Mouse (Mus musculus) testis, adult 2 months (tissue): ENCODE results near the gene Wdr35. TPM values are rescaled to one million over a fixed set of nuclear protein-coding genes. Genes with fewer than 3 reads are reported as not detected.

ENCODE experiments used
- H3K27ac ChIP-seq: fragments of 200-500 bp; 2 replicates; pipeline ENCODE4 v1.5.1; 2012; ENCODE audit warnings: low read depth, low read length; ENCODE audit not compliant: control insufficient read depth, insufficient read depth
- H3K27me3 ChIP-seq: fragments of 200-500 bp; 2 replicates; pipeline ENCODE4 v1.6.1; 2012; ENCODE audit warnings: mild to moderate bottlenecking, low read length, moderate library complexity; ENCODE audit not compliant: control insufficient read depth, insufficient read depth
- H3K36me3 ChIP-seq: fragments of 200-500 bp; 2 replicates; pipeline ENCODE4 v1.6.1; 2012; ENCODE audit warnings: mild to moderate bottlenecking, low read length; ENCODE audit not compliant: control insufficient read depth, insufficient read depth
- H3K4me1 ChIP-seq: fragments of 200-500 bp; 2 replicates; pipeline ENCODE4 v1.6.1; 2012; ENCODE audit warnings: low read length; ENCODE audit not compliant: control insufficient read depth, insufficient read depth
- H3K4me3 ChIP-seq: fragments of 200-500 bp; 2 replicates; pipeline ENCODE4 v1.5.1; 2012; ENCODE audit warnings: low read depth, mild to moderate bottlenecking, low read length, moderate library complexity, mixed read lengths; ENCODE audit not compliant: control insufficient read depth
- CTCF ChIP-seq: fragments of 200-500 bp; IDR thresholded peaks from 2 replicates; pipeline ENCODE4 v1.5.1; 2012; ENCODE audit warnings: low read depth, mild to moderate bottlenecking, inconsistent platforms, low read length, moderate library complexity; ENCODE audit not compliant: control insufficient read depth, insufficient read depth, insufficient replicate concordance
- POLR2A ChIP-seq: fragments of 200-500 bp; IDR thresholded peaks from 2 replicates; pipeline ENCODE4 v1.6.1; 2012; ENCODE audit warnings: low read depth, mild to moderate bottlenecking, inconsistent platforms, low read length, moderate library complexity; ENCODE audit not compliant: control insufficient read depth
- polyA plus RNA-seq: library from polyadenylated mRNA; depleted of rRNA; stranded (reverse); fragments of >200 nt; gene quantifications from 2 replicates; pipeline ENCODE4 v1.2.3, GENCODE M21; 2012; rRNA removed

Gene Wdr35
- polyA plus RNA-seq, 1 experiment = 37.6 TPM

DNA sequence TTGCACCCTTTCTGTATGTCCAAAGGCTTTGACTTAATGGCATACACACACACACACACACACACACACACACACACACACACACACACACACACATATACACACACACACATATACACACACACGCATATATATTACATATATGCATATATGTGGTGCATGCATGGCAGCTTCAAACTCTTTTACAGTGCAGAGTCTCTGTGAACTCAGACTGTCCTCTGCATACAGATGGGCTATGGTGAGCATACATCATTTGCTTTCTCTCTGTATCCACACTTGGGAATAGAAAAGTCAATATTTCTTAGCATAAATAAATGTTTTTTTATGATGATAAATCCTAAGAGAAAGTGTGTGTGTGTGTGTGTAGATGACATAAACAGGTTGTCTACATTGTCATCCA lies 97.4 kb downstream of the Wdr35 start:
- Histone ChIP-seq H3K27ac (no peak overlapping the region), H3K36me3 (no peaks in the 10 kb centered on the region), H3K4me1 (no peaks in the 10 kb centered on the region), H3K27me3 (no peaks in the 10 kb centered on the region), H3K4me3 (no peak overlapping the region)
- TF ChIP-seq CTCF (no peak), POLR2A (no peak)

DNA sequence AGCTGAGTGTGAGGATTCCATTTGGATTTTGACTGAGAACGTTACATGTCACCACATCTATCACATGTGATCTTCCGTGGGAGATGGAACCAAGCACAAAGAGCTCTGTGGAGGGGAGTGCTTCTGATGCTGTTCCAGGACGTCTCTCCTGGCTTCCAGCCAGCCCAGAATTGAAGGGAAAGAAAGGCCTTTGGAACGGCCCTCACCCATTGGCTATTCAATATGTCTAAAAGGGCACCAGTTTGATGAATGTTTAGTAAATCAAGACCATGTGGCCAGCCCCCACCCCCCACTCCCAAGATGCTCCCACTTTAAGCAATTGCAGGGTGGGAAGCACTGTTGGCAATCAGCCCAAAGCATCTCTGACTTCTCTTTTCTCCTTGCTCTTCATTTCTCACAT lies 97.8 kb downstream of the Wdr35 start:
- Histone ChIP-seq H3K4me3 (no peak overlapping the region), H3K4me1 (no peaks in the 10 kb centered on the region), H3K36me3 (no peaks in the 10 kb centered on the region), H3K27ac (no peak overlapping the region), H3K27me3 (no peaks in the 10 kb centered on the region)
- no peak for TF ChIP-seq CTCF
- no peak for TF ChIP-seq POLR2A

DNA sequence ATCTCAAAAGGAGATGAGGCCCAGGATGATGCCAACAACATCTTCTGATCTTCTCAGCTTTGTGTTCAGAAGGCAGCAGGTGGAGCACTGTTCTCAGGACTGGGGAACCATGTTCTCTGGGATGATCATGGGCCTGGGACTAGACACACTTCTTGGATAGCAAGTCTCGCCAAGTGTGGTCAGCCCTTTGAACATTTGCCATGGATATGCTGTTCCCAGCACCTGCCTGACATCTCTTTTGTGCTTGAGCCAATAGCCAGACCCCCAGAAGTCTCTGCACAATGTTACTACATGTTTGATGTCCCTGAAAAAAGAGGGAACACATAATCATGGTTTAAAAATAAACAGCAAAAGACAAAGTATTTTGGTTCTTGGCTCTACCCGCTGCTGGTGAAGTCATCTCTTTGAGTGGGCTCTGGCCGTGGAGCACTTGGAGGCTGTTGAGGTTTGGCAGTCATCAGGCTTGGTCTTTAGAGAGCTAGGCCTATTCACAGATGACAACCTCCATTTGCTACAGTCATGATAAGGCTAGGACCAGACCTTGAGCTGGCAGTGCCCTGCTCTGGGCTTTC lies 103.9 kb downstream of the Wdr35 start:
- no peak overlapping the region for H3K27ac ChIP-seq
- H3K4me1 ChIP-seq = no peaks in the 10 kb centered on the region
- TF ChIP-seq POLR2A (no peak), CTCF (no peak)
- H3K36me3 ChIP-seq = no peaks in the 10 kb centered on the region
- no peaks in the 10 kb centered on the region for H3K27me3 ChIP-seq
- H3K4me3 ChIP-seq = no peak overlapping the region

Other genes starting within 250 kb of the Wdr35 start
- 3.6 and 4.7 TPM in 2 replicates for gene Sdc1, start 202.6 kb upstream of the Wdr35 start, polyA plus RNA-seq
- gene Laptm4a, start 52.2 kb upstream of the Wdr35 start, polyA plus RNA-seq = 315 and 383 TPM in 2 replicates
- 0.07 and 0.18 TPM in 2 replicates for gene Matn3, start 26.0 kb upstream of the Wdr35 start, polyA plus RNA-seq
- 1.6 and 1.9 TPM in 2 replicates for gene Ttc32, start 56.1 kb downstream of the Wdr35 start, polyA plus RNA-seq